In genomic region chr16:26495721-26496120, GRCm38 (mm10) we compare ENCODE assay signal across 11 mouse cellular contexts. TPM values are rescaled to one million over a fixed set of nuclear protein-coding genes. Genes with fewer than 3 reads are reported as not detected.
DNase-seq lines count a peak whose midpoint lies in the region.
"Had no signal": no experiment of that assay in that cellular context is flagged by ENCODE, and none has a peak within 500 bp of the region (broad histone marks: within the 10 kb centered on the region; RNA-seq: fewer than 3 reads in every experiment).

No protein-coding gene starts in this region.

- DNase-seq in adrenal gland, postnatal 10 days = peak; percentile 25
- DNase-seq in adrenal gland, postnatal 4 days (ENCODE audit: low spot score in 2 of 2) = no peak
- DNase-seq in kidney, postnatal 14 days = peak; percentile 32
- DNase-seq in kidney, adult 18-20 months = no peak
- DNase-seq in 416B (ENCODE audit: low read depth) = peak; percentile 15
- DNase-seq in embryo, embryonic 9.5 days (ENCODE audit: extremely low spot score) = peak; percentile 5
- no peak for DNase-seq in thymus, postnatal 10 days (ENCODE audit: low spot score in 2 of 2)
- DNase-seq in ovary, adult 18-20 months (ENCODE audit: low spot score) = no peak
- DNase-seq: thymus, postnatal 14 days had no signal

RNA-seq across cellular contexts. Expression of gene Tmem207, which starts 30.8 kb away (rescaled TPM):
- total RNA-seq in adrenal gland, postnatal 10 days (2021) = not detected
- total RNA-seq in adrenal gland, postnatal 4 days (2021) = not detected
- total RNA-seq: hematopoietic stem cell, adult 5-6 weeks had no signal

RNA-seq across cellular contexts. Expression of gene Cldn16, which starts 32.8 kb away (rescaled TPM):
- not detected for total RNA-seq in adrenal gland, postnatal 10 days (2021)
- 1 to 10 TPM in 1 of 2 experiments, not detected in 1; 2.4 TPM for total RNA-seq in adrenal gland, postnatal 4 days (2021)
- total RNA-seq: hematopoietic stem cell, adult 5-6 weeks; neutrophil, adult 5-6 weeks had no signal

Comparison
In these comparisons a context has a peak if more than half of its experiments do, and no peak if none do; other contexts are left out.
1. DNase-seq: peak in adrenal gland, postnatal 10 days (single experiment), kidney, postnatal 14 days (single experiment), 416B (single experiment) and embryo, embryonic 9.5 days (single experiment); none in adrenal gland, postnatal 4 days (0 of 2), kidney, adult 18-20 months (single experiment), thymus, postnatal 10 days (0 of 2) and ovary, adult 18-20 months (single experiment).